Mouse (Mus musculus): ENCODE data around the gene Dnah7b. TPM values are rescaled to one million over a fixed set of nuclear protein-coding genes. Genes with fewer than 3 reads are reported as not detected.
"Not testable (repeated sequence)": the region's sequence is repeated elsewhere in the genome, so short reads cannot be mapped to it uniquely, and the experiment has no call there.

Dnah7b gene
- polyA plus RNA-seq, 1 experiment, result 39.4 TPM

DNA sequence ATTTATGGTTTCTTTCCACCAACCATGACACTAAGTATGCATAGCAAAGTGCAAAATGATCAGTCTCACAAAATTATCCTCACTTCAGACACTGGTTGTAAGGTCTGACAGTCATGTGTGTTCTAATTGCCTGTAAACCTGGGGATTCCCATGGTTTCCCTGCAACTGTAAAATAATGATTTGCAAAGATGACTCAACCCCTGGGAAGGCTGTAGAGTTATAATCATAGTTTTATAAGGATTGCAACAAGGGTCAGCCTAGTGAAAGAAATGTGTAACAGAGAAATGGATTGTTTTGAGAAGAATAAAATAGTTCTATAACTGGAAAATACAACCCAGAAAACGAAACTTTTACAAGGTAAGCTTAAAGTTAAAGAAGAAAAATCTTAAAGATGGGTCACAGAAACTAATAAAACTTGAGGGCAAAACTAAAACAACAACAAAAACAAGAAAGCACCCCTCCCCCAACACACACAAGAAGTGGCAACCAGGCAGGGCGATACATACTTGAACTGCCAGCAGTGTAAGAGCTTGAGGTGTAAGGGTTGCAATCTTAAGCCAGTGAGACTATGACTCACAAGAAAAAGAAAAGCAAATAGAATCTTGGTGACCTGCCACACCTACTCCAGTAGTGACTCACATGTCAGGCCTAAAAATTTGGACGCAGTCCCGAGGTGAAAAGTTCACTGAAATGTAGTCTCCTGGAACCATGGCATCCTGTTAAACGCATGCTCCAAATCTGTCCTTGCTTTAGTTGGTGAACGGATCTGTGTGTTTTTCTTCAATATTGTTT, 342.4 kb downstream of the Dnah7b start:
- no peaks in the 10 kb centered on the region for H3K27me3 ChIP-seq (ENCODE audit: control insufficient read depth, insufficient read depth, low read length)
- no peak overlapping the region for H3K27ac ChIP-seq (ENCODE audit: control insufficient read depth, insufficient read depth, low read depth, low read length)
- H3K4me1 ChIP-seq (ENCODE audit: control insufficient read depth, insufficient read depth, low read length), result no peaks in the 10 kb centered on the region
- no peak overlapping the region for H3K4me3 ChIP-seq (ENCODE audit: control insufficient read depth, low read depth, low read length)
- no peak for TF ChIP-seq CTCF (IDR thresholded peaks at IDR 0.05; ENCODE audit: control insufficient read depth, insufficient read depth, insufficient replicate concordance, low read depth, low read length)
- no peak for TF ChIP-seq POLR2A (IDR thresholded peaks at IDR 0.05; ENCODE audit: control insufficient read depth, low read depth, low read length)
- no peaks in the 10 kb centered on the region for H3K36me3 ChIP-seq (ENCODE audit: control insufficient read depth, insufficient read depth, low read length)

DNA sequence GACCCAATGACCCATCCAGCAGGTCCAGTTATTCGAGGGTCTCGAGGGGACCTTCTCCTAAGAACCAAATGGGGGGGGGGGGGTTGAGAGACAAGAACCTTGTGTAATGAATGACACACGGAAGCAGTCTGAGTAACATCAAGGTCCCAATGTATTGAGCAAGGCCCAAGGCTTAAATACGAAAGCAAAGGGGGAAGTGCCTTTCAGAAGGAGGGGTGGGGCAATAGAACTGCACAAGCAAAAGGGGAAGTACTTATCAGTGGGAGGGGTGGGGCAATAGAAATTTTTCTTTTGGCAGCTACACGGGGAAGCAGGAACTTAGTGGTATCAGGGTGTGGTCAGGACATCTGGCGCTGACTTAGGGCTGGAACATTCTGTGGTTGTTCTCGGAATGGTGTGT, 348.7 kb downstream of the Dnah7b start:
- not testable (repeated sequence) for H3K4me1 ChIP-seq (ENCODE audit: control insufficient read depth, insufficient read depth, low read length); H3K36me3 ChIP-seq (ENCODE audit: control insufficient read depth, insufficient read depth, low read length); H3K27ac ChIP-seq (ENCODE audit: control insufficient read depth, insufficient read depth, low read depth, low read length); H3K27me3 ChIP-seq (ENCODE audit: control insufficient read depth, insufficient read depth, low read length); H3K4me3 ChIP-seq (ENCODE audit: control insufficient read depth, low read depth, low read length)

DNA sequence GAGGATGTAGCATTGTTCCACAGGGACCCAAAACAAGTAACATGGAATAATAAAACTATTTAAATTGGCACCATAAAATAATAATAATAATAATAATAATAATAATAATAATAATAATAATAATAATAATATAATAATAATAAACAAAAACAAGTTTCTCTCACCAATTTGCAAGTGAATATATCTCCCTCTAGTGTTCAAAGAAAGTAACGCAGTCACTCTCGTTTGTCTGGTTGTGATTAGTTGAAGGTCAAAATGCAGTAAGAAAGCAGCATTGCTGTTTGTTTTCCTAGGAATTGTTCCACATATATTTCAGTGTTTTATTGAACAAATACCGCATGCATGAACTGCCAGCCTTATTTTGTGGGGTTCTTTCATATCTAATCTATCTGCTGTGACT, 350.8 kb downstream of the Dnah7b start:
- H3K27me3 ChIP-seq (ENCODE audit: control insufficient read depth, insufficient read depth, low read length); H3K36me3 ChIP-seq (ENCODE audit: control insufficient read depth, insufficient read depth, low read length); H3K27ac ChIP-seq (ENCODE audit: control insufficient read depth, insufficient read depth, low read depth, low read length); H3K4me1 ChIP-seq (ENCODE audit: control insufficient read depth, insufficient read depth, low read length); H3K4me3 ChIP-seq (ENCODE audit: control insufficient read depth, low read depth, low read length): not testable (repeated sequence)

DNA sequence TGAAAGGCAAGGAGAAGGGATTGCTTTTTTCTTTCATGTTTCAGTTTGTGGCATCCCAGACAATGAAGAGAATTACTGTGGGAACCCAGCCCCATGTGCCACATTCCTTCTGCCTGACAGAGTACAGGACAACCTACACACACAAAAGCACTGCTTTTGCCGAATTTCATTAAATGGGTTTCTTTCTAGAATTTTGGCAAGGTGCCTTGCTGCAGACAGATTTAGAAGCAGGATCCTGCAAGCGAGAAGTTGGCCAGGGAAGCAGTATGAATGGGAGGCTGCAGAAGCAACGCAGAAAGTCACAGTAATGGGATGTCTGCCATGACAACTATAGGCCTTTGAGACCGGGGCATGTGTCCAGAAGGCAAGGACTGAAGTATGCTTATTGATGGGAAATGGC, 352.9 kb downstream of the Dnah7b start:
- H3K27ac ChIP-seq (ENCODE audit: control insufficient read depth, insufficient read depth, low read depth, low read length); H3K36me3 ChIP-seq (ENCODE audit: control insufficient read depth, insufficient read depth, low read length); H3K27me3 ChIP-seq (ENCODE audit: control insufficient read depth, insufficient read depth, low read length); H3K4me1 ChIP-seq (ENCODE audit: control insufficient read depth, insufficient read depth, low read length); H3K4me3 ChIP-seq (ENCODE audit: control insufficient read depth, low read depth, low read length): not testable (repeated sequence)

Other genes starting within 250 kb of the Dnah7b start
- not detected in 2 replicates for gene Gm5269, start 176.0 kb upstream of the Dnah7b start, polyA plus RNA-seq (2012; rRNA removed)
- gene Slc40a1, start 139.8 kb upstream of the Dnah7b start, polyA plus RNA-seq (2012; rRNA removed), result 0.52 and 0.84 TPM in 2 replicates